Mouse (Mus musculus) intestine, embryonic 16.5 days (tissue): ENCODE measurements around the gene Slc48a1. TPM values are rescaled to one million over a fixed set of nuclear protein-coding genes. Genes with fewer than 3 reads are reported as not detected.

Source experiments
- ATAC-seq: fragments of 200-750 bp; cut with Nextera tagmentation; 2 replicates; pipeline ENCODE4 v1.8.0; 2017; ENCODE audit warnings: moderate TSS enrichment, moderate library complexity
- H3K27ac ChIP-seq: fragments of 300-500 bp; sonication (generic); 2 replicates; pipeline ENCODE4 v1.5.1; 2014; ENCODE audit warnings: mild to moderate bottlenecking, low read length
- H3K27me3 ChIP-seq: fragments of 300-500 bp; sonication (generic); replicated peaks from 2 replicates; pipeline ENCODE4 v1.6.1; 2014; ENCODE audit warnings: low read length, control low read depth, mixed read lengths; ENCODE audit not compliant: control insufficient read depth, insufficient read depth
- H3K36me3 ChIP-seq: fragments of 300-500 bp; sonication (generic); 2 replicates; pipeline ENCODE4 v1.6.1; 2014; ENCODE audit warnings: low read length, control low read depth; ENCODE audit not compliant: control insufficient read depth, insufficient read depth
- H3K4me1 ChIP-seq: fragments of 300-500 bp; sonication (generic); 2 replicates; pipeline ENCODE4 v1.6.1; 2014; ENCODE audit warnings: low read length, control low read depth, mixed read lengths; ENCODE audit not compliant: control insufficient read depth, insufficient read depth
- H3K4me2 ChIP-seq: fragments of 300-500 bp; sonication (generic); 2 replicates; pipeline ENCODE4 v1.6.1; 2014; ENCODE audit warnings: low read depth, low read length, control low read depth
- H3K4me3 ChIP-seq: fragments of 300-500 bp; sonication (generic); 2 replicates; pipeline ENCODE4 v1.5.1; 2014; ENCODE audit warnings: mild to moderate bottlenecking, low read length
- H3K9ac ChIP-seq: fragments of 300-500 bp; sonication (generic); 2 replicates; pipeline ENCODE4 v1.6.1; 2014; ENCODE audit warnings: low read depth, low read length
- H3K9me3 ChIP-seq: fragments of 300-500 bp; sonication (generic); 2 replicates; pipeline ENCODE4 v1.6.1; 2016; ENCODE audit warnings: low read length, control low read depth; ENCODE audit not compliant: control insufficient read depth
- WGBS: fragments of 180-500 bp; shearing (Covaris S2); extraction: QIAGEN DNeasy Blood & Tissue Kit; methylation state at CpG from one replicate; pipeline ENCODE4 v1.1.7; 2014; 5-methylcytosine and 5-hydroxymethylcytosine counted together
- polyA plus RNA-seq: library from polyadenylated mRNA; unstranded; fragments of >200 nt; fragmentation: Nextera tagmentation; extraction: Ambion mirVana; gene quantifications from 2 replicates; pipeline ENCODE4 v1.2.1, GENCODE M21; 2015

The Slc48a1 gene
- polyA plus RNA-seq, 1 experiment from 2014 or later = 26.9 TPM

GRCm38 (mm10) chr15:97824042-97824441, 45.7 kb downstream of the Slc48a1 start:
- no peak overlapping the region for H3K9ac ChIP-seq
- H3K36me3 ChIP-seq = no peaks in the 10 kb centered on the region
- H3K27me3 ChIP-seq = no peaks in the 10 kb centered on the region
- H3K27ac ChIP-seq = no peak overlapping the region
- no peaks in the 10 kb centered on the region for H3K9me3 ChIP-seq
- WGBS = 81% methylated on average over 6 of the region's 6 CpGs
- peaks cover 66% of the 10 kb centered on the region for H3K4me1 ChIP-seq
- ATAC-seq = no peak
- no peak overlapping the region for H3K4me2 ChIP-seq
- H3K4me3 ChIP-seq = no peak overlapping the region

- WGBS = 7% methylated on average over 29 of the region's 29 CpGs
- Histone ChIP-seq H3K27ac (peak overlapping the region; percentile 83), H3K36me3 (no peaks in the 10 kb centered on the region), H3K9me3 (no peaks in the 10 kb centered on the region), H3K4me2 (peak overlapping the region; percentile 79), H3K27me3 (no peaks in the 10 kb centered on the region), H3K9ac (peak overlapping the region; percentile 69), H3K4me1 (peaks cover 78% of the 10 kb centered on the region), H3K4me3 (peak overlapping the region; percentile 52)
- peak; percentile 87 for ATAC-seq
These were observed 47.0 kb downstream of the Slc48a1 start for GRCm38 (mm10) chr15:97825071-97825940.

GRCm38 (mm10) chr15:97825941-97826587, 47.7 kb downstream of the Slc48a1 start:
- Histone ChIP-seq H3K4me1 (peaks cover 79% of the 10 kb centered on the region), H3K4me3 (peak overlapping the region; percentile 52), H3K36me3 (no peaks in the 10 kb centered on the region), H3K27ac (peak overlapping the region; percentile 83), H3K9ac (peak overlapping the region; percentile 69), H3K9me3 (no peaks in the 10 kb centered on the region), H3K27me3 (no peaks in the 10 kb centered on the region), H3K4me2 (peak overlapping the region; percentile 79)
- ATAC-seq = no peak
- WGBS = 52% methylated on average over 12 of the region's 12 CpGs

GRCm38 (mm10) chr15:97826588-97827261, 48.4 kb downstream of the Slc48a1 start:
- Histone ChIP-seq H3K9me3 (no peaks in the 10 kb centered on the region), H3K36me3 (no peaks in the 10 kb centered on the region), H3K27ac (no peak overlapping the region), H3K4me1 (peaks cover 74% of the 10 kb centered on the region), H3K4me2 (no peak overlapping the region), H3K27me3 (no peaks in the 10 kb centered on the region), H3K9ac (0 out of 2 replicates have a peak overlapping the region, but pooled peaks have one; percentile 12), H3K4me3 (no peak overlapping the region)
- no peak for ATAC-seq
- 66% methylated on average over 5 of the region's 5 CpGs for WGBS

GRCm38 (mm10) chr15:97827401-97827800, 49.1 kb downstream of the Slc48a1 start:
- Histone ChIP-seq H3K4me1 (peaks cover 72% of the 10 kb centered on the region), H3K9me3 (no peaks in the 10 kb centered on the region), H3K27ac (no peak overlapping the region), H3K36me3 (no peaks in the 10 kb centered on the region), H3K9ac (no peak overlapping the region), H3K4me2 (no peak overlapping the region), H3K27me3 (no peaks in the 10 kb centered on the region), H3K4me3 (no peak overlapping the region)
- WGBS = 76% methylated on average over 8 of the region's 8 CpGs
- ATAC-seq = no peak

- peak overlapping the region; percentile 43 for H3K9ac ChIP-seq
- H3K4me1 ChIP-seq = peaks cover 69% of the 10 kb centered on the region
- ATAC-seq = no peak
These were observed 50.0 kb downstream of the Slc48a1 start for GRCm38 (mm10) chr15:97828221-97828842.

GRCm38 (mm10) chr15:97828901-97829338, 50.6 kb downstream of the Slc48a1 start:
- no peaks in the 10 kb centered on the region for H3K27me3 ChIP-seq
- no peak for ATAC-seq
- H3K4me2 ChIP-seq = peak overlapping the region; percentile 89
- peak overlapping the region; percentile 78 for H3K4me3 ChIP-seq
- no peaks in the 10 kb centered on the region for H3K9me3 ChIP-seq
- H3K27ac ChIP-seq = peak overlapping the region; percentile 83
- peaks cover 63% of the 10 kb centered on the region for H3K4me1 ChIP-seq
- peak overlapping the region; percentile 43; the same call in 1 of the 2 replicates for H3K9ac ChIP-seq
- 59% methylated on average over 5 of the region's 5 CpGs for WGBS
- H3K36me3 ChIP-seq = no peaks in the 10 kb centered on the region

More at GRCm38 (mm10) chr15:97828221-97828842, 50.0 kb downstream of the Slc48a1 start:
- Histone ChIP-seq H3K4me3 (peak overlapping the region; percentile 23), H3K4me2 (peak overlapping the region; percentile 89), H3K27me3 (no peaks in the 10 kb centered on the region), H3K27ac (peak overlapping the region; percentile 83), H3K9me3 (no peaks in the 10 kb centered on the region), H3K36me3 (no peaks in the 10 kb centered on the region)
- WGBS = 46% methylated on average over 6 of the region's 6 CpGs

- peaks cover 60% of the 10 kb centered on the region for H3K4me1 ChIP-seq
- H3K9ac ChIP-seq = peak overlapping the region; percentile 95; the same call in 1 of the 2 replicates
- peak overlapping the region; percentile 78 for H3K4me3 ChIP-seq
- WGBS = 74% methylated on average over 2 of the region's 2 CpGs
- no peaks in the 10 kb centered on the region for H3K9me3 ChIP-seq
- H3K27ac ChIP-seq = peak overlapping the region; percentile 83
- ATAC-seq = no peak
- no peaks in the 10 kb centered on the region for H3K36me3 ChIP-seq
- H3K27me3 ChIP-seq = no peaks in the 10 kb centered on the region
- peak overlapping the region; percentile 89 for H3K4me2 ChIP-seq
These were observed 51.1 kb downstream of the Slc48a1 start for GRCm38 (mm10) chr15:97829432-97829831.
